Comparison of ENCODE assay signal across 8 mouse cellular contexts in the genomic region with DNA sequence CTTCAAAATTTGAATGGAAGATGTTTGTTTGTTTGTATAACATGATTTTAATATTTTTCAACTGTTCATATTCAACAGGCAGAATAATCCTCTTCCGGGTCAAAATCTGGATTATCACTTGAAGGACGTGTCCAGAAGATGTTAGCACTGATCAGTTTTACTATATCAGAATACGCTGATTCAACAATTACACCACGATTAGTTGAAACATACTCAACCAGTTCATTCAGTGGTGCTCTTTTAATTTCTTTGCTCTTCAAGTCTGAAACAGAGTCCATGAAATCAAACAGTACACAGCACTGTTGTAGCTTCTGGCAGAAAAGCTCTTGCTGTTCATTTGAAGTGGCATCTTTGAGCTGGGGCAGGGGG. TPM values are rescaled to one million over a fixed set of nuclear protein-coding genes. Genes with fewer than 3 reads are reported as not detected.
DNase-seq lines count a peak whose midpoint lies in the region; ATAC-seq and TF ChIP-seq lines count a peak whose summit lies in the region.
"Not testable (repeated sequence)": the region's sequence is repeated elsewhere in the genome, so short reads cannot be mapped to it uniquely, and the experiment has no call there.

No protein-coding gene starts in this region.

- not testable (repeated sequence) for ATAC-seq in embryonic facial prominence, embryonic 15.5 days (ENCODE audit: insufficient number of reproducible peaks, low FRiP score, low TSS enrichment, low read depth); hindbrain, embryonic 14.5 days (ENCODE audit: low FRiP score); kidney, postnatal 0 days (replicated peaks; ENCODE audit: low FRiP score, low read depth); liver, embryonic 13.5 days (ENCODE audit: low read depth); midbrain, embryonic 13.5 days

- peak overlapping the region; percentile 96 for H3K4me2 ChIP-seq in embryonic facial prominence, embryonic 15.5 days (replicated peaks)
- H3K4me2 ChIP-seq in hindbrain, embryonic 14.5 days (replicated peaks) = peak overlapping the region; percentile 95
- peak overlapping the region; percentile 93 for H3K4me2 ChIP-seq in kidney, postnatal 0 days (ENCODE audit: low read length)
- H3K4me2 ChIP-seq in liver, embryonic 13.5 days = peak overlapping the region; percentile 65
- H3K4me2 ChIP-seq in midbrain, embryonic 13.5 days (replicated peaks) = peak overlapping the region; percentile 96

- peaks cover 11% of the 10 kb centered on the region for H3K9me3 ChIP-seq in E14TG2a.4 (ENCODE audit: low read length)
- not testable (repeated sequence) for H3K9me3 ChIP-seq in embryonic facial prominence, embryonic 15.5 days (replicated peaks); heart, embryonic 10.5 days; hindbrain, embryonic 14.5 days (ENCODE audit: control insufficient read depth, low read length); kidney, postnatal 0 days (replicated peaks; ENCODE audit: low read length); liver, embryonic 13.5 days (replicated peaks); midbrain, embryonic 13.5 days

- peaks cover 45% of the 10 kb centered on the region for H3K4me1 ChIP-seq in E14TG2a.4 (replicated peaks; ENCODE audit: low read depth, low read length)
- not testable (repeated sequence) for H3K4me1 ChIP-seq in embryonic facial prominence, embryonic 15.5 days; heart, embryonic 10.5 days; hindbrain, embryonic 14.5 days (replicated peaks; ENCODE audit: control insufficient read depth, insufficient read depth, low read length); kidney, postnatal 0 days (replicated peaks; ENCODE audit: insufficient read depth, low read length); liver, embryonic 13.5 days (replicated peaks); midbrain, embryonic 13.5 days (replicated peaks); small intestine, adult 2 months (ENCODE audit: control insufficient read depth, insufficient read depth, insufficient read length, low read length)

- H3K9ac ChIP-seq in embryonic facial prominence, embryonic 15.5 days = peak overlapping the region; percentile 54
- H3K9ac ChIP-seq in hindbrain, embryonic 14.5 days = peak overlapping the region; percentile 77
- H3K9ac ChIP-seq in kidney, postnatal 0 days (ENCODE audit: low read depth, low read length) = peak overlapping the region; percentile 51; the same call in 1 of the 2 replicates
- H3K9ac ChIP-seq in liver, embryonic 13.5 days = not testable (repeated sequence)
- peak overlapping the region; percentile 77 for H3K9ac ChIP-seq in midbrain, embryonic 13.5 days (replicated peaks)

- not testable (repeated sequence) for H3K27ac ChIP-seq in embryonic facial prominence, embryonic 15.5 days (replicated peaks); hindbrain, embryonic 14.5 days; kidney, postnatal 0 days; liver, embryonic 13.5 days; midbrain, embryonic 13.5 days; small intestine, adult 2 months (ENCODE audit: insufficient read depth, low read depth, low read length)
- peak overlapping the region; percentile 83; the same call in 1 of the 2 replicates for H3K27ac ChIP-seq in heart, embryonic 10.5 days

- H3K27me3 ChIP-seq in E14TG2a.4 (ENCODE audit: insufficient read depth, low read length); embryonic facial prominence, embryonic 15.5 days; hindbrain, embryonic 14.5 days (ENCODE audit: control insufficient read depth, insufficient read depth, low read length); kidney, postnatal 0 days (ENCODE audit: insufficient read depth, low read length); small intestine, adult 2 months (ENCODE audit: control insufficient read depth, insufficient read depth, low read length): not testable (repeated sequence)
- peaks cover 14% of the 10 kb centered on the region; the same call in 1 of the 2 replicates for H3K27me3 ChIP-seq in heart, embryonic 10.5 days (ENCODE audit: insufficient read depth, poor library complexity, severe bottlenecking)
- peaks cover 40% of the 10 kb centered on the region for H3K27me3 ChIP-seq in liver, embryonic 13.5 days
- peaks cover 14% of the 10 kb centered on the region; the same call in 1 of the 2 replicates for H3K27me3 ChIP-seq in midbrain, embryonic 13.5 days

- 63% methylated on average over 4 of the region's 4 CpGs for WGBS in embryonic facial prominence, embryonic 15.5 days
- WGBS in heart, embryonic 10.5 days = 75% methylated on average over 4 of the region's 4 CpGs
- WGBS in hindbrain, embryonic 14.5 days = 68% methylated on average over 4 of the region's 4 CpGs
- 64% methylated on average over 4 of the region's 4 CpGs for WGBS in kidney, postnatal 0 days
- 51% methylated on average over 4 of the region's 4 CpGs for WGBS in liver, embryonic 13.5 days (ENCODE audit: insufficient replicate concordance)
- WGBS in midbrain, embryonic 13.5 days = 59% methylated on average over 4 of the region's 4 CpGs
- 57% methylated on average over 4 of the region's 4 CpGs for WGBS in small intestine, adult 2 months

- H3K4me3 ChIP-seq in E14TG2a.4 (replicated peaks; ENCODE audit: low read length) = peak overlapping the region; percentile 79
- peak overlapping the region; percentile 54 for H3K4me3 ChIP-seq in embryonic facial prominence, embryonic 15.5 days (replicated peaks)
- peak overlapping the region; percentile 78 for H3K4me3 ChIP-seq in heart, embryonic 10.5 days
- peak overlapping the region; percentile 59 for H3K4me3 ChIP-seq in hindbrain, embryonic 14.5 days (replicated peaks; ENCODE audit: low read length)
- peak overlapping the region; percentile 43 for H3K4me3 ChIP-seq in kidney, postnatal 0 days (replicated peaks; ENCODE audit: low read depth, low read length)
- H3K4me3 ChIP-seq in liver, embryonic 13.5 days (replicated peaks) = peak overlapping the region; percentile 51
- H3K4me3 ChIP-seq in midbrain, embryonic 13.5 days (replicated peaks) = peak overlapping the region; percentile 69
- H3K4me3 ChIP-seq in small intestine, adult 2 months (ENCODE audit: low read depth, low read length) = peak overlapping the region; percentile 53

- TF ChIP-seq CTCF in E14TG2a.4 (conservative IDR thresholded peaks at IDR 0.05; ENCODE audit: low read length); kidney, postnatal 0 days (IDR thresholded peaks at IDR 0.05; ENCODE audit: low read depth); small intestine, adult 2 months (IDR thresholded peaks at IDR 0.05; ENCODE audit: extremely low read depth, insufficient read length, insufficient replicate concordance, low read depth, low read length): not testable (repeated sequence)

- TF ChIP-seq POLR2A in small intestine, adult 2 months (IDR thresholded peaks at IDR 0.05; ENCODE audit: low read depth, low read length) = not testable (repeated sequence)

- H3K36me3 ChIP-seq in E14TG2a.4 (ENCODE audit: insufficient read depth, low read length); embryonic facial prominence, embryonic 15.5 days; heart, embryonic 10.5 days; hindbrain, embryonic 14.5 days (replicated peaks; ENCODE audit: control insufficient read depth, insufficient read depth); kidney, postnatal 0 days (ENCODE audit: insufficient read depth, low read length); liver, embryonic 13.5 days; midbrain, embryonic 13.5 days; small intestine, adult 2 months (ENCODE audit: control insufficient read depth, insufficient read depth, low read length): not testable (repeated sequence)

- not testable (repeated sequence) for DNase-seq in heart, embryonic 10.5 days (ENCODE audit: low spot score); hindbrain, embryonic 14.5 days (ENCODE audit: low spot score); kidney, postnatal 0 days (ENCODE audit: low spot score); liver, embryonic 13.5 days

RNA-seq across cellular contexts. Expression of a gene that starts 17.1 kb away (rescaled TPM):
- polyA plus RNA-seq in embryonic facial prominence, embryonic 15.5 days (2015; fragmentation: Nextera tagmentation; extraction: Ambion mirVana) = 16.3 and 18.8 TPM in 2 replicates
- 14.2 and 21.2 TPM in 2 replicates for polyA plus RNA-seq in heart, embryonic 10.5 days (2016; fragmentation: Nextera tagmentation; extraction: Ambion mirVana)
- polyA plus RNA-seq in hindbrain, embryonic 14.5 days (2014; fragmentation: Nextera tagmentation; extraction: Ambion mirVana) = 19.0 and 26.6 TPM in 2 replicates
- 15.3 and 17.0 TPM in 2 replicates for polyA plus RNA-seq in kidney, postnatal 0 days (2015; fragmentation: Nextera tagmentation; extraction: Ambion mirVana)
- 10.7 and 10.9 TPM in 2 replicates for polyA plus RNA-seq in liver, embryonic 13.5 days (2015; fragmentation: Nextera tagmentation; extraction: Ambion mirVana)
- 24.7 and 24.9 TPM in 2 replicates for polyA plus RNA-seq in midbrain, embryonic 13.5 days (2015; fragmentation: Nextera tagmentation; extraction: Ambion mirVana)
- polyA plus RNA-seq in small intestine, adult 2 months (2012; rRNA removed) = 2.1 and 4.9 TPM in 2 replicates
